Mouse (Mus musculus) spleen, postnatal 0 days (tissue): Measurements from ENCODE around the gene Ndufaf7. TPM values are rescaled to one million over a fixed set of nuclear protein-coding genes. Genes with fewer than 3 reads are reported as not detected.

ENCODE experiments used
- polyA plus RNA-seq: library from polyadenylated mRNA; unstranded; fragments of >200 nt; fragmentation: Nextera tagmentation; extraction: Ambion mirVana; gene quantifications from 2 replicates; pipeline ENCODE4 v1.2.1, GENCODE M21; 2015

Ndufaf7 gene
- polyA plus RNA-seq, result 27.4 and 29.3 TPM in 2 replicates

GRCm38 (mm10) chr17:78936466-78937228 lies at the start of gene Ndufaf7, which contains the start of gene Cebpz:
TSS of gene Ndufaf7 (plus strand) at chr17:78937136.
TSS of gene Cebpz (minus strand) at chr17:78937066.

DNA sequence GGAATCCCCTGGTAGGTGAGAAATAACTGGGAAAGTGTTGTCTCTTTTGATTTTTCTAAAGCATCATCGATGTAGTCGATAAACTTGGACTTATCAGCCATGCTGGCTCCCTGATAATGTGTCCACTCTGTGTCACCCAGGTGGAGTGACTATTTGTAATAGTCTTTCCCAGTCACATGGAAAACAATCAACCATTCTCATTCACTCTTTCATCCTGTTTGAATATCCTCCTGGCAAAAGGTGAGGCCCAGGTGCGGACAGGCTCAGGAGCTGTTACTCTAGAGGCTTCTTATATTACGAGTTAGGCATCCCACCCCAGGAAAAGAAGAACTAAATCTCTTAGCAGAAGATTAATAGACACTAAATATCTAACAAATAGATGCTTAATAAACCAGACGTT lies 30.0 kb upstream of the Ndufaf7 start, which contains the start of gene Sult6b1:
Sult6b1 (minus strand) TSS at position 101 of the 400 bp plus-strand sequence.

DNA sequence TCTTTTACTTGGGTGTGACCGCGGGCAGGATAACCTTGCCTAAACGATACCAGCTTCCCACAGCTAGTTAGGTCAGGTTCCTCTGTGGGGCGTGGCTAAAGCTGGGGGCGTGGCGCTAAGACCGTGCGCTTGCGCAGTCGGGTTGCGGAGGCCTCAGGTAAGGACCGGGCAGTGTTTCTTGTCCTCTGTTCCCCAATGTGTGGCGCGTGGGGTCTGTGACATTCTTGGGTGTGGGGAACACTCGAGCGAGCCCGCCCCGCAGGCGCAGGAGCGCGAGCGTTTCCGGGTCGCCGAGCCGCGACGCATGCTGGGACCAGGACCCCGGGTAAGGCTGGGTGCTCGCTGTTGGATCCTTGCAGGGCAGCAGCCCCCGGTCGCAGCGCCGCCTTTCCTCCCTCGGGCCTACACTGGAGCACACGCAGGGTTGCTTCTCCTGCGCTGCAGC lies 20.5 kb upstream of the Ndufaf7 start, which contains the start of gene Cebpzos:
Cebpzos (plus strand) TSS at position 132 of the 445 bp plus-strand sequence.

Other genes with a start within 250 kb of the Ndufaf7 start
- gene Strn, start 199.9 kb upstream of the Ndufaf7 start, polyA plus RNA-seq, result 3.6 and 4.0 TPM in 2 replicates
- 3.8 TPM in 2 replicates for gene Heatr5b, start 101.8 kb upstream of the Ndufaf7 start, polyA plus RNA-seq
- 25.7 and 28.7 TPM in 2 replicates for gene Gpatch11, start 101.6 kb upstream of the Ndufaf7 start, polyA plus RNA-seq
- 18.3 and 22.7 TPM in 2 replicates for gene Eif2ak2, start 54.6 kb upstream of the Ndufaf7 start, polyA plus RNA-seq
- 0.17 and 0.53 TPM in 2 replicates for gene Sult6b1, start 30.1 kb upstream of the Ndufaf7 start, polyA plus RNA-seq
- gene Cebpzos, start 20.6 kb upstream of the Ndufaf7 start, polyA plus RNA-seq, result 57.0 and 58.1 TPM in 2 replicates
- gene Cebpz, start 70 bp upstream of the Ndufaf7 start, polyA plus RNA-seq, result 51.9 and 53.6 TPM in 2 replicates
- 9.3 and 12.3 TPM in 2 replicates for gene Prkd3, start 83.7 kb downstream of the Ndufaf7 start, polyA plus RNA-seq
- 2.8 and 3.6 TPM in 2 replicates for gene Qpct, start 114.8 kb downstream of the Ndufaf7 start, polyA plus RNA-seq